10 mouse cellular contexts compared by ENCODE assay signal in the genomic region with DNA sequence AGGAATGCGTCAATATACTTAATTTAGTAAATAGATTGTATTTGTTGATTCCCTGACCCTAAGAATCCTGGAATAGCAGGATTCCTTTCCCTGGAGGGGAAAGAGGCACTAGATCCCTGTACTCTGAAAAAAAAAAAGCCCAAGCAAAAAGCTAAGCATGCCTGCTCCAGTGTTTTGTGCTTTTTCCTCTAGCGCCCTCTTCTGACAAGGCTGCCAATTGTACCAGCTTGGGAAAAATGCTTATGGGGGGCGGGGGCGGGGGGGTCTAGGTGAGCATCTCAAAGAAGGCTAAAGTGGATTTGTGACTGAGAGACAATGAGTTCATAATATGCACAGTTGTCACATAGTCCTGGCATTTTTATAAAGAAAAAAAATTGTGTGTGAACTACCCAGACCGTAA. TPM values are rescaled to one million over a fixed set of nuclear protein-coding genes. Genes with fewer than 3 reads are reported as not detected.
DNase-seq lines count a peak whose midpoint lies in the region; ATAC-seq and TF ChIP-seq lines count a peak whose summit lies in the region.
"Had no signal": no experiment of that assay in that cellular context is flagged by ENCODE, and none has a peak within 500 bp of the region (broad histone marks: within the 10 kb centered on the region; RNA-seq: fewer than 3 reads in every experiment).

No protein-coding gene starts in this region.

- H3K4me1 ChIP-seq in liver, postnatal 0 days (ENCODE audit: insufficient read depth): no peaks in the 10 kb centered on the region
- H3K4me1 ChIP-seq in liver, embryonic 12.5 days: no peaks in the 10 kb centered on the region
- H3K4me1 ChIP-seq in cortical plate, adult 2 months (ENCODE audit: control insufficient read depth, insufficient read depth, low read length): no peaks in the 10 kb centered on the region

- H3K4me3 ChIP-seq in liver, postnatal 0 days (ENCODE audit: low read depth, low read length): no peak overlapping the region
- H3K4me3 ChIP-seq in liver, embryonic 12.5 days: no peak overlapping the region
- H3K4me3 ChIP-seq in cortical plate, adult 2 months (ENCODE audit: insufficient read depth, low read length): no peak overlapping the region

- no peaks in the 10 kb centered on the region for H3K9me3 ChIP-seq in liver, postnatal 0 days (ENCODE audit: low read length)
- H3K9me3 ChIP-seq in liver, embryonic 12.5 days (replicated peaks): no peaks in the 10 kb centered on the region

- no peak for TF ChIP-seq EP300 in liver, postnatal 0 days (IDR thresholded peaks at IDR 0.05; ENCODE audit: low read depth)

- peak; percentile 63 to 76 for DNase-seq in cerebellum, postnatal 14 days
- DNase-seq in cerebellum, adult 8-10 months: no peak
- DNase-seq in liver, postnatal 0 days: peak; percentile 35
- DNase-seq in retina, postnatal 1 day: peak; percentile 79
- no peak for DNase-seq in frontal cortex, postnatal 25 days (ENCODE audit: low spot score in 2 of 2)
- no peak for DNase-seq in layer of hippocampus, adult 9-11 months

- TF ChIP-seq CTCF in liver, postnatal 0 days (IDR thresholded peaks at IDR 0.05; ENCODE audit: low read depth): peak; percentile 67
- peak; percentile 57 for TF ChIP-seq CTCF in cortical plate, adult 2 months (IDR thresholded peaks at IDR 0.05; ENCODE audit: extremely low read depth, insufficient read depth, low read length)

- no peak for TF ChIP-seq POLR2A in cortical plate, adult 2 months (IDR thresholded peaks at IDR 0.05; ENCODE audit: extremely low read depth, insufficient read depth, low read length)

- no peak for ATAC-seq in liver, postnatal 0 days
- ATAC-seq in liver, embryonic 12.5 days: no peak
- ATAC-seq: Patski had no signal

- no peaks in the 10 kb centered on the region for H3K27me3 ChIP-seq in liver, postnatal 0 days (ENCODE audit: insufficient read depth, low read length)
- no peaks in the 10 kb centered on the region for H3K27me3 ChIP-seq in liver, embryonic 12.5 days (replicated peaks)
- H3K27me3 ChIP-seq: Patski had no signal

- H3K4me2 ChIP-seq in liver, postnatal 0 days (ENCODE audit: low read depth, low read length): no peak overlapping the region
- no peak overlapping the region for H3K4me2 ChIP-seq in liver, embryonic 12.5 days

- no peak overlapping the region for H3K27ac ChIP-seq in liver, postnatal 0 days (ENCODE audit: low read depth)
- no peak overlapping the region for H3K27ac ChIP-seq in liver, embryonic 12.5 days
- no peak overlapping the region for H3K27ac ChIP-seq in cortical plate, adult 2 months (ENCODE audit: insufficient read depth, low read length)

- no peaks in the 10 kb centered on the region for H3K36me3 ChIP-seq in liver, postnatal 0 days (replicated peaks; ENCODE audit: insufficient read depth, low read length)
- no peaks in the 10 kb centered on the region for H3K36me3 ChIP-seq in liver, embryonic 12.5 days

- 40% methylated on average over 5 of the region's 5 CpGs for WGBS in liver, postnatal 0 days (ENCODE audit: insufficient replicate concordance)
- WGBS in liver, embryonic 12.5 days (ENCODE audit: insufficient replicate concordance): 40% methylated on average over 5 of the region's 5 CpGs

- H3K9ac ChIP-seq in liver, postnatal 0 days (replicated peaks): no peak overlapping the region
- no peak overlapping the region for H3K9ac ChIP-seq in liver, embryonic 12.5 days

RNA-seq across cellular contexts. Expression of gene Rbm4b, which starts 12.8 kb away (rescaled TPM):
- 14.1 TPM in 2 replicates for polyA plus RNA-seq in liver, postnatal 0 days (2015; fragmentation: Nextera tagmentation; extraction: Ambion mirVana)
- polyA plus RNA-seq in liver, embryonic 12.5 days (2016; fragmentation: Nextera tagmentation; extraction: Ambion mirVana): 22.7 and 24.0 TPM in 2 replicates
- polyA plus RNA-seq in cortical plate, adult 2 months (2012; rRNA removed): 16.0 and 17.8 TPM in 2 replicates

RNA-seq across cellular contexts. Expression of gene Sptbn2, which starts 32.6 kb away (rescaled TPM):
- 0.59 and 0.72 TPM in 2 replicates for polyA plus RNA-seq in liver, postnatal 0 days (2015; fragmentation: Nextera tagmentation; extraction: Ambion mirVana)
- 0.14 and 0.30 TPM in 2 replicates for polyA plus RNA-seq in liver, embryonic 12.5 days (2016; fragmentation: Nextera tagmentation; extraction: Ambion mirVana)
- polyA plus RNA-seq in cortical plate, adult 2 months (2012; rRNA removed): 198 and 220 TPM in 2 replicates

RNA-seq across cellular contexts. Expression of gene Gm960, which starts 45.1 kb away (rescaled TPM):
- polyA plus RNA-seq in liver, postnatal 0 days (2015; fragmentation: Nextera tagmentation; extraction: Ambion mirVana): 0.21 and 0.33 TPM in 2 replicates
- polyA plus RNA-seq in liver, embryonic 12.5 days (2016; fragmentation: Nextera tagmentation; extraction: Ambion mirVana): 0.43 and 1.1 TPM in 2 replicates
- 3.3 and 3.7 TPM in 2 replicates for polyA plus RNA-seq in cortical plate, adult 2 months (2012; rRNA removed)
- polyA plus RNA-seq: spleen, adult 2 months had no signal

RNA-seq across cellular contexts. Expression of gene Rbm4, which starts 50.2 kb away (rescaled TPM):
- 15.2 and 17.3 TPM in 2 replicates for polyA plus RNA-seq in liver, postnatal 0 days (2015; fragmentation: Nextera tagmentation; extraction: Ambion mirVana)
- 30.7 and 32.6 TPM in 2 replicates for polyA plus RNA-seq in liver, embryonic 12.5 days (2016; fragmentation: Nextera tagmentation; extraction: Ambion mirVana)
- 57.4 and 61.8 TPM in 2 replicates for polyA plus RNA-seq in cortical plate, adult 2 months (2012; rRNA removed)

Comparison
In these comparisons a context has a peak if more than half of its experiments do, and no peak if none do; other contexts are left out.
1. DNase-seq: peak in cerebellum, postnatal 14 days (2 of 2), liver, postnatal 0 days (single experiment) and retina, postnatal 1 day (single experiment); none in cerebellum, adult 8-10 months (single experiment), frontal cortex, postnatal 25 days (0 of 2) and layer of hippocampus, adult 9-11 months (single experiment).
2. RNA of gene Sptbn2, which starts 32.6 kb away (polyA plus RNA-seq): 198 to 220 TPM in cortical plate, adult 2 months; 0.59 to 0.72 TPM in liver, postnatal 0 days and 0.14 to 0.30 TPM in liver, embryonic 12.5 days; every median in the first group is over 100 times any median in the second.